In genomic region chr2:29565570-29566433, GRCm38 (mm10) we compare ENCODE assay signal across 13 mouse cellular contexts. TPM values are rescaled to one million over a fixed set of nuclear protein-coding genes. Genes with fewer than 3 reads are reported as not detected.
DNase-seq lines count a peak whose midpoint lies in the region; ATAC-seq lines count a peak whose summit lies in the region.
"Had no signal": no experiment of that assay in that cellular context is flagged by ENCODE, and none has a peak within 500 bp of the region (broad histone marks: within the 10 kb centered on the region; RNA-seq: fewer than 3 reads in every experiment).

No protein-coding gene starts in this region.

- H3K36me3 ChIP-seq in hindbrain, embryonic 10.5 days: no peaks in the 10 kb centered on the region
- H3K36me3 ChIP-seq in hindbrain, embryonic 16.5 days (ENCODE audit: control insufficient read depth, insufficient read depth, low read length): no peaks in the 10 kb centered on the region
- no peaks in the 10 kb centered on the region for H3K36me3 ChIP-seq in embryonic facial prominence, embryonic 10.5 days (replicated peaks)
- no peaks in the 10 kb centered on the region for H3K36me3 ChIP-seq in limb, embryonic 11.5 days (ENCODE audit: control insufficient read depth, insufficient read depth, low read length)
- H3K36me3 ChIP-seq: limb, embryonic 13.5 days had no signal

- peaks cover 53% of the 10 kb centered on the region for H3K4me1 ChIP-seq in hindbrain, embryonic 10.5 days (replicated peaks)
- peaks cover 9% of the 10 kb centered on the region for H3K4me1 ChIP-seq in hindbrain, embryonic 16.5 days (ENCODE audit: control insufficient read depth, insufficient read depth, low read depth, low read length)
- H3K4me1 ChIP-seq in embryonic facial prominence, embryonic 10.5 days: peaks cover 58% of the 10 kb centered on the region
- H3K4me1 ChIP-seq in limb, embryonic 11.5 days (ENCODE audit: control insufficient read depth, insufficient read depth, low read length): peaks cover 6% of the 10 kb centered on the region

- H3K27ac ChIP-seq in hindbrain, embryonic 10.5 days: peak overlapping the region; percentile 81
- H3K27ac ChIP-seq in hindbrain, embryonic 16.5 days (ENCODE audit: low read depth, low read length): no peak overlapping the region
- peak overlapping the region; percentile 72 for H3K27ac ChIP-seq in embryonic facial prominence, embryonic 10.5 days (replicated peaks)
- no peak overlapping the region for H3K27ac ChIP-seq in limb, embryonic 11.5 days (replicated peaks; ENCODE audit: low read depth, low read length)
- H3K27ac ChIP-seq: limb, embryonic 13.5 days; stomach, postnatal 0 days had no signal

- ATAC-seq in hindbrain, embryonic 16.5 days: no peak
- ATAC-seq in limb, embryonic 11.5 days (ENCODE audit: insufficient number of reproducible peaks, low FRiP score, low TSS enrichment, low read depth): no peak

- peak; percentile 36 for DNase-seq in hindbrain, embryonic 10.5 days (ENCODE audit: low spot score)
- DNase-seq in embryonic facial prominence, embryonic 10.5 days (ENCODE audit: low spot score): peak; percentile 54
- peak; percentile 37 for DNase-seq in limb, embryonic 11.5 days (ENCODE audit: low spot score)
- peak; percentile 50 for DNase-seq in retina, embryonic 14.5 days (ENCODE audit: low spot score)
- no peak for DNase-seq in cerebellum, adult 8-10 months
- DNase-seq in kidney, postnatal 25 days: no peak
- DNase-seq: gastrocnemius, postnatal 36 days; heart, postnatal 4 days; kidney, adult 9 months; lung, adult 18-20 months had no signal

- H3K27me3 ChIP-seq in hindbrain, embryonic 10.5 days (ENCODE audit: insufficient read depth, poor library complexity, severe bottlenecking): peaks cover 5% of the 10 kb centered on the region; the same call in 1 of the 2 replicates
- H3K27me3 ChIP-seq in hindbrain, embryonic 16.5 days (replicated peaks; ENCODE audit: control insufficient read depth, insufficient read depth, low read length): no peaks in the 10 kb centered on the region
- peaks cover 17% of the 10 kb centered on the region; the same call in 1 of the 2 replicates for H3K27me3 ChIP-seq in embryonic facial prominence, embryonic 10.5 days (replicated peaks; ENCODE audit: low read depth, poor library complexity, severe bottlenecking)
- H3K27me3 ChIP-seq in limb, embryonic 11.5 days (ENCODE audit: control insufficient read depth, insufficient read depth, low read length): no peaks in the 10 kb centered on the region
- H3K27me3 ChIP-seq: limb, embryonic 13.5 days had no signal

- no peak overlapping the region for H3K4me2 ChIP-seq in hindbrain, embryonic 16.5 days (ENCODE audit: low read length)
- H3K4me2 ChIP-seq in limb, embryonic 11.5 days (ENCODE audit: low read depth, severe bottlenecking): no peak overlapping the region
- H3K4me2 ChIP-seq: limb, embryonic 13.5 days had no signal

- no peaks in the 10 kb centered on the region for H3K9me3 ChIP-seq in hindbrain, embryonic 10.5 days
- no peaks in the 10 kb centered on the region for H3K9me3 ChIP-seq in hindbrain, embryonic 16.5 days (ENCODE audit: control insufficient read depth, low read length)
- H3K9me3 ChIP-seq in embryonic facial prominence, embryonic 10.5 days: no peaks in the 10 kb centered on the region
- no peaks in the 10 kb centered on the region for H3K9me3 ChIP-seq in limb, embryonic 11.5 days (ENCODE audit: control insufficient read depth, low read length)
- H3K9me3 ChIP-seq: limb, embryonic 13.5 days had no signal

- H3K4me3 ChIP-seq in hindbrain, embryonic 10.5 days: peak overlapping the region; percentile 26
- H3K4me3 ChIP-seq in hindbrain, embryonic 16.5 days (ENCODE audit: low read length): no peak overlapping the region
- peak overlapping the region; percentile 28 for H3K4me3 ChIP-seq in embryonic facial prominence, embryonic 10.5 days
- no peak overlapping the region for H3K4me3 ChIP-seq in limb, embryonic 11.5 days (ENCODE audit: low read depth, low read length)
- H3K4me3 ChIP-seq: limb, embryonic 13.5 days had no signal

- whole genome bisulfite sequencing in hindbrain, embryonic 10.5 days: 6% methylated on average over 17 of the region's 17 CpGs
- 5% methylated on average over 17 of the region's 17 CpGs for WGBS in hindbrain, embryonic 16.5 days
- WGBS in embryonic facial prominence, embryonic 10.5 days: 3% methylated on average over 17 of the region's 17 CpGs
- 4% methylated on average over 17 of the region's 17 CpGs for WGBS in limb, embryonic 11.5 days

- no peak overlapping the region for H3K9ac ChIP-seq in hindbrain, embryonic 16.5 days (ENCODE audit: low read depth, low read length)
- H3K9ac ChIP-seq in limb, embryonic 11.5 days (ENCODE audit: low read length): no peak overlapping the region
- H3K9ac ChIP-seq: limb, embryonic 13.5 days had no signal

RNA-seq across cellular contexts. Expression of gene Rapgef1, which starts 53.7 kb away (rescaled TPM):
- polyA plus RNA-seq in hindbrain, embryonic 10.5 days (2016; fragmentation: Nextera tagmentation; extraction: Ambion mirVana): 13.5 and 16.0 TPM in 2 replicates
- 14.8 and 18.6 TPM in 2 replicates for polyA plus RNA-seq in hindbrain, embryonic 16.5 days (2015; fragmentation: Nextera tagmentation; extraction: Ambion mirVana)
- polyA plus RNA-seq in embryonic facial prominence, embryonic 10.5 days (2016; fragmentation: Nextera tagmentation; extraction: Ambion mirVana): 16.5 and 17.3 TPM in 2 replicates
- 17.1 and 19.7 TPM in 2 replicates for polyA plus RNA-seq in limb, embryonic 11.5 days (2014; fragmentation: Nextera tagmentation; extraction: Ambion mirVana)

Comparison
In these comparisons a context has a peak if more than half of its experiments do, and no peak if none do; other contexts are left out.
1. H3K27ac ChIP-seq: peak in hindbrain, embryonic 10.5 days (single experiment) and embryonic facial prominence, embryonic 10.5 days (single experiment); none in hindbrain, embryonic 16.5 days (single experiment) and limb, embryonic 11.5 days (single experiment).
2. H3K4me3 ChIP-seq: peak in hindbrain, embryonic 10.5 days (single experiment) and embryonic facial prominence, embryonic 10.5 days (single experiment); none in hindbrain, embryonic 16.5 days (single experiment) and limb, embryonic 11.5 days (single experiment).
3. DNase-seq: peak in hindbrain, embryonic 10.5 days (single experiment), embryonic facial prominence, embryonic 10.5 days (single experiment), limb, embryonic 11.5 days (single experiment) and retina, embryonic 14.5 days (single experiment); none in cerebellum, adult 8-10 months (single experiment) and kidney, postnatal 25 days (0 of 2).